Mouse (Mus musculus) hindbrain, embryonic 12.5 days (tissue): ENCODE data around the gene Bpifc. TPM values are rescaled to one million over a fixed set of nuclear protein-coding genes. Genes with fewer than 3 reads are reported as not detected.

ENCODE experiments used
- ATAC-seq: fragments of 200-750 bp; cut with Nextera tagmentation; 2 replicates; pipeline ENCODE4 v1.8.0; 2017; ENCODE audit warnings: moderate TSS enrichment; ENCODE audit not compliant: low FRiP score
- H3K27ac ChIP-seq: fragments of 300-500 bp; sonication (generic); 2 replicates; pipeline ENCODE4 v1.5.1; 2016; ENCODE audit warnings: mild to moderate bottlenecking
- H3K27me3 ChIP-seq: fragments of 300-500 bp; sonication (generic); 2 replicates; pipeline ENCODE4 v1.6.1; 2016; ENCODE audit warnings: mild to moderate bottlenecking
- H3K36me3 ChIP-seq: fragments of 300-500 bp; sonication (generic); 2 replicates; pipeline ENCODE4 v1.6.1; 2016; ENCODE audit warnings: mild to moderate bottlenecking
- H3K4me1 ChIP-seq: fragments of 300-500 bp; sonication (generic); 2 replicates; pipeline ENCODE4 v1.6.1; 2016
- H3K4me2 ChIP-seq: fragments of 300-500 bp; sonication (generic); replicated peaks from 2 replicates; pipeline ENCODE4 v1.6.1; 2016; ENCODE audit warnings: mild to moderate bottlenecking
- H3K4me3 ChIP-seq: fragments of 300-500 bp; sonication (generic); 2 replicates; pipeline ENCODE4 v1.5.1; 2016; ENCODE audit warnings: mild to moderate bottlenecking
- H3K9ac ChIP-seq: fragments of 300-500 bp; sonication (generic); 2 replicates; pipeline ENCODE4 v1.6.1; 2016; ENCODE audit warnings: mild to moderate bottlenecking, moderate library complexity
- H3K9me3 ChIP-seq: fragments of 300-500 bp; sonication (generic); replicated peaks from 2 replicates; pipeline ENCODE4 v1.6.1; 2016; ENCODE audit warnings: mild to moderate bottlenecking
- WGBS: fragments of 180-500 bp; shearing (Covaris S2); methylation state at CpG from one replicate; pipeline ENCODE4 v1.1.7; 2016; 5-methylcytosine and 5-hydroxymethylcytosine counted together
- polyA plus RNA-seq: library from polyadenylated mRNA; unstranded; fragments of >200 nt; fragmentation: Nextera tagmentation; extraction: Ambion mirVana; gene quantifications from 2 replicates; pipeline ENCODE4 v1.2.1, GENCODE M21; 2016

Bpifc gene
- polyA plus RNA-seq, 1 experiment from 2014 or later: not detected

- H3K4me3 ChIP-seq: no peak overlapping the region
- 66% methylated on average over 17 of the region's 17 CpGs for WGBS
- no peaks in the 10 kb centered on the region for H3K9me3 ChIP-seq
- no peak overlapping the region for H3K4me2 ChIP-seq
- H3K27ac ChIP-seq: no peak overlapping the region
- no peaks in the 10 kb centered on the region for H3K27me3 ChIP-seq
- no peaks in the 10 kb centered on the region for H3K4me1 ChIP-seq
- no peaks in the 10 kb centered on the region for H3K36me3 ChIP-seq
- no peak for ATAC-seq
- H3K9ac ChIP-seq: no peak overlapping the region
Measured at GRCm38 (mm10) chr10:85967411-85968156, 44.1 kb downstream of the Bpifc start.

- H3K4me3 ChIP-seq: no peak overlapping the region
- no peaks in the 10 kb centered on the region for H3K27me3 ChIP-seq
- WGBS: 52% methylated on average over 2 of the region's 2 CpGs
- no peaks in the 10 kb centered on the region for H3K36me3 ChIP-seq
- no peak overlapping the region for H3K4me2 ChIP-seq
- no peak overlapping the region for H3K27ac ChIP-seq
- H3K4me1 ChIP-seq: no peaks in the 10 kb centered on the region
- no peak for ATAC-seq
- no peaks in the 10 kb centered on the region for H3K9me3 ChIP-seq
- H3K9ac ChIP-seq: no peak overlapping the region
Measured at GRCm38 (mm10) chr10:85966476-85966875, 45.2 kb downstream of the Bpifc start.

DNA sequence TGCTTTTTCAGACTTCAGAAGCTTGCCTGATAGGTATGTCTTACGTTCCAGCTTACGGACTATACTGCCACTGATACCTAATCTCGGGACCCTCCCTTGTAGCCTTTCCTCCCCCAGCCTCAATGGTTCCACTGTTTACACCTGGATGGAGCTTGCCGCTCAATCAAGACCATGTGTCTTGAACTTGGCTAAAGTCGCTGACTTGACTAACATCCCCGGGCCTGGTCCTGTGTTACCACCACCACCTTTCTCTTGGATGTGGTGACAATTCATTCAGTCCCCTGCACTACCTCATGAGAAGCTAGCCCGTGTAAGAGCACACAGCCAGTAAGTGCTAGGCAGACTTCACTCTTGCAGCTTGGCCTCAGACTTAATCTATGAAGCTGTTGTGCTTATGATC, 47.4 kb downstream of the Bpifc start:
- WGBS: 86% methylated on average over 7 of the region's 7 CpGs
- H3K4me1 ChIP-seq: no peaks in the 10 kb centered on the region
- H3K9ac ChIP-seq: no peak overlapping the region
- no peak for ATAC-seq
- no peak overlapping the region for H3K4me2 ChIP-seq
- H3K4me3 ChIP-seq: no peak overlapping the region
- no peaks in the 10 kb centered on the region for H3K9me3 ChIP-seq
- H3K36me3 ChIP-seq: no peaks in the 10 kb centered on the region
- no peak overlapping the region for H3K27ac ChIP-seq
- no peaks in the 10 kb centered on the region for H3K27me3 ChIP-seq

DNA sequence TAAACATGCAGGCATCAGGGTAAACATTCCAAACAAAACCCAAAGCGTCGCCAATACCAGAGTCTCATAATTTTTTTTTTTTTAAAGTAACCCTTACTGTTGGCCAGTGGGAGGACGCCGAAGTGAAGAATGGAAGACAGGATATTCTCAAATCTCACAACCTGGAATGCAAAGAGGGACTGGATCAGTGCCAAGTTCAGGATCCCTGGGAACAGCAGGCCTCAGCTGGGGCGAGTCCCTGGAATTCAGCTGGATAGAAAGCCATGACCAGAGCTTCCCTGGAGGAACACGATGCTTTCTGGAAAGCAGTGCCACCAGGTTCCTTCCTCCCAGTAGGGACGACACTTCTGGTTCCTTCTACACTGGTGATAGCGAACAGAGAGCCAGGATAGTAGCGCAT, 48.8 kb downstream of the Bpifc start:
- no peaks in the 10 kb centered on the region for H3K27me3 ChIP-seq
- 73% methylated on average over 9 of the region's 9 CpGs for WGBS

GRCm38 (mm10) chr10:85957464-85957950, 54.2 kb downstream of the Bpifc start, which contains the start of gene Rtcb:
Rtcb (minus strand) TSS chr10:85957823.
- H3K27ac ChIP-seq: peak within 1 kb of the TSS; percentile 74
- peak within 1 kb of the TSS; percentile 92 for H3K4me3 ChIP-seq
- peak within 1 kb of the TSS; percentile 93 for H3K9ac ChIP-seq
- WGBS: under 1% methylated on average over 38 of the region's 38 CpGs
- peak within 1 kb of the TSS; percentile 92 for H3K4me2 ChIP-seq
- H3K4me1 ChIP-seq: peaks cover 8% of the 10 kb centered on the region
- no peaks in the 10 kb centered on the region for H3K9me3 ChIP-seq
- ATAC-seq: peak; percentile 93
- no peaks in the 10 kb centered on the region for H3K27me3 ChIP-seq
- peaks cover 28% of the 10 kb centered on the region for H3K36me3 ChIP-seq

More for the DNA sequence above, 48.8 kb downstream of the Bpifc start:
- no peak overlapping the region for H3K4me2 ChIP-seq
- H3K9ac ChIP-seq: no peak overlapping the region
- ATAC-seq: no peak
- H3K4me1 ChIP-seq: no peaks in the 10 kb centered on the region
- no peaks in the 10 kb centered on the region for H3K36me3 ChIP-seq
- no peak overlapping the region for H3K27ac ChIP-seq
- no peaks in the 10 kb centered on the region for H3K9me3 ChIP-seq
- no peak overlapping the region for H3K4me3 ChIP-seq

DNA sequence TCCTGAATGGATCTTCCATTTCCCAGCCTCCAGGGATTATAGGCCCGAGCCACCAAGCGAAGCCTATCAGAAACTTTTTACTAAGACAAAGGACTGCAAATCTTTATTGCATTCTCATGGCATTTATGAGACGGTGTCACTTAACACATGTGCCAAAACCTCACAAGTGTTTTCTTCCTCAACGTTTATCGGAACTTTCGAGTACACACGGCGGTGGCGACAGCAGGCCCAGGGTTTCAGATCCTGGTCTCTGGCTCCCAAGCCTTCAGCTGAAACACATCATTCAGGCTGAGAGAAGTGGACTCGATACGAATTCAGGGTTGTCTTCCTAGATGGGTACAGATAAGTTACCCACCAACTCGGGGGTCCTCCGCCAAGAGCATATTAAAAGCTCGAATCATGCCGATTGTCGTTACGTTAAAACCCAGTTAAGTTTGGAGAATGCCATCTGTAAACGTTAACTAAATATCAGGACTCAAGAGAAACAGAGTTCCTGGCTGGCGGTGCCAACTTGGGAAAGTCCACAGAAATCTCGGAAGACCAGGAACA, 54.8 kb downstream of the Bpifc start:
- Histone ChIP-seq H3K27me3 (no peaks in the 10 kb centered on the region), H3K4me3 (peak overlapping the region; percentile 92), H3K9ac (peak overlapping the region; percentile 93), H3K27ac (peak overlapping the region; percentile 74), H3K4me1 (peaks cover 8% of the 10 kb centered on the region), H3K36me3 (peaks cover 30% of the 10 kb centered on the region), H3K4me2 (peak overlapping the region; percentile 92), H3K9me3 (no peaks in the 10 kb centered on the region)
- WGBS: 4% methylated on average over 20 of the region's 20 CpGs
- no peak for ATAC-seq

DNA sequence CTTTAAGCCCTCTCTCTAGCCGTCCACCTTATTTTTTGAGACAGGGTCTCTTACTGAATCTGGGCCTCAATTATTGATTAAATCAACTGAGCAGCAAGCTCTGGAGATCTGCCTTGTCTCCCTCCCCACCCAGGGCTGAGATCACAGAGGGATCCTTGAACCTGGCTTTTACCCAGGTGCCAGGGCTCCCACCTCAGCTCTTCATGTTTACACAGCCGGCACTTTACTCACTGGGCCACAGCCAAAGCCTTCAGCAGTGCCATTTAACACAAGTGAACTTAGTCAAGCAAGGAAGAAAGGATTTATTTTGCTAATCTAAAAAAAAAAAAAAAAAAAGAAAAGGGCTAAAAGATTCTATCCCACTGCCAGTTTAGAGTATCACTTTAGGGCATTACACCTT, 57.3 kb downstream of the Bpifc start:
- Histone ChIP-seq H3K4me2 (no peak overlapping the region), H3K9ac (no peak overlapping the region), H3K9me3 (no peaks in the 10 kb centered on the region), H3K4me3 (no peak overlapping the region), H3K36me3 (peaks cover 50% of the 10 kb centered on the region), H3K4me1 (peaks cover 8% of the 10 kb centered on the region), H3K27me3 (no peaks in the 10 kb centered on the region), H3K27ac (no peak overlapping the region)
- no peak for ATAC-seq
- WGBS: 92% methylated on average over 2 of the region's 2 CpGs

GRCm38 (mm10) chr10:85953401-85953800, 58.3 kb downstream of the Bpifc start:
- peaks cover 61% of the 10 kb centered on the region for H3K36me3 ChIP-seq
- no peak overlapping the region for H3K4me3 ChIP-seq
- H3K9me3 ChIP-seq: no peaks in the 10 kb centered on the region
- no peak overlapping the region for H3K4me2 ChIP-seq
- 89% methylated on average over 3 of the region's 3 CpGs for WGBS
- H3K27ac ChIP-seq: no peak overlapping the region
- H3K27me3 ChIP-seq: no peaks in the 10 kb centered on the region
- no peak overlapping the region for H3K9ac ChIP-seq
- peaks cover 8% of the 10 kb centered on the region for H3K4me1 ChIP-seq
- no peak for ATAC-seq

DNA sequence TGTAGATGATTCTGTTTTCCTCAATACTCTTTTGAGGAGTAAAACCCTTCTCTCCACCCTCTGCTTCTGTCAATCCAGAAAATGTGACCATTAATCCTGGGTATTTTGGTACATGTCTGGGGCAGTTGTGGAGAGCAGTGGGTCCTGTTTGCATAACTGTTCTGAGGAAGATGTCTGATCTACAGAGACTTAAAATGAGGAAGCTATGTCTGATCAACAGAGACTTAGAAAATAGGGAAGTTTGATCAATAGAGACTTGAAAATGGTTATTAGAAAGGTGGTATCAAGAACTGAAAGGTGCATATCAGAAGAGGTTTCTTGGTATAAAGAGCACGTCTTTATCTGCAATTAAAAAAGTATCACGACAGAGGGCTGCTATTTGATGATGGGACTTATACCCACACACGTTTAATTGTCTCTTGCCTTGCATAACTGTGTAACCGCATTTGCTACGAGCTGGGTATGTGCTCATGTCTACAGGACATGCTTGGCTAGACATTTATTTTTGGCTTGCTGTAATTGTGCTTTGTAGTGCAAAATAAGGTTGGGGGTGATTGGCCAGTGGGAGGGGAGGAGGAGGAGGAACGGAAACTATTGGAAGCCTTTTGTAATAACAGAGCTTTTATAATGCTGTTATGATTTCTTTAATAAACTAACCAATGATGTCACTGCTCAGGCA, 59.8 kb downstream of the Bpifc start:
- Histone ChIP-seq H3K4me2 (no peak overlapping the region), H3K27me3 (no peaks in the 10 kb centered on the region), H3K9me3 (no peaks in the 10 kb centered on the region), H3K4me1 (peaks cover 8% of the 10 kb centered on the region), H3K27ac (no peak overlapping the region), H3K4me3 (no peak overlapping the region), H3K9ac (no peak overlapping the region), H3K36me3 (peaks cover 70% of the 10 kb centered on the region)
- ATAC-seq: no peak
- WGBS: 90% methylated on average over 6 of the region's 6 CpGs

DNA sequence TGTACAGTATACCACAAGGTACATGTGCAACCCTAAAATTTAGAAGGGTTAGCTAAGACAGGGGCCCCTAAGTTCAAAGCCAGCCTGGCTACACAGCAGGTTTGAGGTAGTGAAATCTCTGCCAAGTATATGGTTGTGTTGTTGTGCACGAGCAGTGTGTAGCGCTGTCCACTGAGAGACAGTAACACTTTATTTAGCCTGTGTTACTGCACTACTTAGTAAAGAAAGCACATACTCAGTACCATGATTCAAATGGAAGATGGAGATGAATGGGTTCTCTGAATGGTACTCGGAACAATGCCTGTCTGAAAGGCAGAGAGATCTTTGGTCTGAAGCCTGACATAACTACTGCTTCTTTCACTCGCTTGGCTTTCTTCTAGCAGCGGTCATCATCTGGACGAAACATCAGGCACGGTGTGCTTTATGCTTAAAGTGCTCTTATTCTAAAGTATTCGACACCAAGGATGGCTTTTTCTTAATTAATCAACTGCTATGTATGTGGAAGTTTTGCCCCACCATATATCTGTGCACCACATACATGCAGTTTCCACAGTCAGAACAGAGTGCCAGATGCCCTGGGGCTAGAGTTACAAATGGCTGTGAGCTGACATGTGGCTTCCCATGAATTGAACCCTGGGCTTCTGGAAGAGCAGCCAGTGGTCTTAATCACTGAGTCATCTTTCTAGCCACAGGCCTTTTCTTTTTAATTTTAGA, 63.1 kb downstream of the Bpifc start:
- Histone ChIP-seq H3K27ac (no peak overlapping the region), H3K36me3 (peaks cover 83% of the 10 kb centered on the region), H3K9me3 (no peaks in the 10 kb centered on the region), H3K4me3 (no peak overlapping the region), H3K9ac (no peak overlapping the region), H3K27me3 (no peaks in the 10 kb centered on the region), H3K4me2 (no peak overlapping the region), H3K4me1 (no peaks in the 10 kb centered on the region)
- no peak for ATAC-seq
- 76% methylated on average over 8 of the region's 8 CpGs for WGBS

- 94% methylated on average over 6 of the region's 6 CpGs for WGBS
- H3K9ac ChIP-seq: no peak overlapping the region
- no peak overlapping the region for H3K27ac ChIP-seq
- no peaks in the 10 kb centered on the region for H3K27me3 ChIP-seq
- no peak overlapping the region for H3K4me3 ChIP-seq
- H3K9me3 ChIP-seq: no peaks in the 10 kb centered on the region
- H3K4me2 ChIP-seq: no peak overlapping the region
- H3K36me3 ChIP-seq: peaks cover 61% of the 10 kb centered on the region
- ATAC-seq: no peak
- H3K4me1 ChIP-seq: no peaks in the 10 kb centered on the region
Measured at GRCm38 (mm10) chr10:85936280-85936965, 75.3 kb downstream of the Bpifc start.
